Mouse (Mus musculus): ENCODE measurements around the gene Alg9. TPM values are rescaled to one million over a fixed set of nuclear protein-coding genes. Genes with fewer than 3 reads are reported as not detected.
A peak's percentile ranks its signal among the peaks of the same experiment; 100 is the strongest.

Alg9 gene
- polyA plus RNA-seq (2015; fragmentation: Nextera tagmentation; extraction: Ambion mirVana) = 36.9 and 43.8 TPM in 2 replicates

DNA sequence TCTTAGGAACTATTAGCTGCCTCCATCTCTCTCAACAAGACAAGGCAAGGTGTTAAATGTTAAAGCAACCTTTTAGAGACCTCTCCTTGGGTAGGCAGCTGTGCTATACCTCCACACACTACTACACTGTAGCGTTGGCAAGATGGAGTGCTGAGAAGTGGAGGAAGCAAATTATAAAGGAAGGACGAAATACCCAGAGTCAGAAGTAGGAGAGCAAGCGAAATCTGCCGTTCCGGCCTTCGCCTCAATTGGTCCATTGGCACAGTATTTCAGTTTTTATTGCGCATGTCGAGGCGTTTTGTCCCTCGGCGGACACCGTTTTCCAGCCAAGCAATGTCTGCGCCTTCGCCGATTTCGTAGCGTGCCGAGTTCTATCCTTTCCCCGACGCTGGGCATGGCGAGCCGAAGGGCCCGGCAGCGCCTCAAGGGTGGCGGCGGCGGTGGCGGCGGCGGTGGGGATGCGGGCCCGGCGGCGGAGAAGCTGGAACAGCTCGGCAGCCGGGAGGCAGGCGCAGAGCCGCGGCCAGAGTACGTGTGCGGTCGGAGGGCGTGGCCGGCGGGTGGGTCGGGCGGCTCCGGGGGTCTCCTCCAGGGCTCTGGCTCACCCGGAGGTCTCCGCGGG is at the start of gene Alg9, which contains the start of gene 1110032A03Rik:
Gene Alg9, plus strand, starts transcription at position 29 of the 622 bp plus-strand sequence.
Gene 1110032A03Rik, minus strand, starts transcription at position 530 of the 622 bp plus-strand sequence.
- under 1% methylated on average over 34 of the region's 51 CpGs for WGBS

GRCm38 (mm10) chr9:50725921-50726590 is 48.8 kb upstream of the Alg9 start:
- H3K9me3 ChIP-seq = no peaks in the 10 kb centered on the region
- peaks cover 54% of the 10 kb centered on the region for H3K4me1 ChIP-seq
- ATAC-seq (ENCODE audit: insufficient number of reproducible peaks, insufficient read depth, low FRiP score, low TSS enrichment, low read depth) = no peak
- H3K27me3 ChIP-seq = no peaks in the 10 kb centered on the region
- H3K9ac ChIP-seq = peak overlapping the region; percentile 46; the same call in 1 of the 2 replicates
- H3K27ac ChIP-seq = peak overlapping the region; percentile 83
- H3K36me3 ChIP-seq = no peaks in the 10 kb centered on the region
- WGBS = 11% methylated on average over 8 of the region's 8 CpGs
- H3K4me2 ChIP-seq = peak overlapping the region; percentile 82
- peak overlapping the region; percentile 68 for H3K4me3 ChIP-seq

More for the DNA sequence above, at the start of gene Alg9, which contains the start of gene 1110032A03Rik:
- peak; percentile 78 for ATAC-seq (ENCODE audit: insufficient number of reproducible peaks, insufficient read depth, low FRiP score, low TSS enrichment, low read depth)
- H3K27ac ChIP-seq = peak within 1 kb of the TSS; percentile 95
- H3K4me1 ChIP-seq = peaks cover 19% of the 10 kb centered on the region
- H3K4me3 ChIP-seq = peak within 1 kb of the TSS; percentile 93
- peak within 1 kb of the TSS; percentile 94 for H3K9ac ChIP-seq
- peaks cover 27% of the 10 kb centered on the region for H3K36me3 ChIP-seq
- no peaks in the 10 kb centered on the region for H3K9me3 ChIP-seq
- no peaks in the 10 kb centered on the region for H3K27me3 ChIP-seq
- peak within 1 kb of the TSS; percentile 76 for H3K4me2 ChIP-seq

DNA sequence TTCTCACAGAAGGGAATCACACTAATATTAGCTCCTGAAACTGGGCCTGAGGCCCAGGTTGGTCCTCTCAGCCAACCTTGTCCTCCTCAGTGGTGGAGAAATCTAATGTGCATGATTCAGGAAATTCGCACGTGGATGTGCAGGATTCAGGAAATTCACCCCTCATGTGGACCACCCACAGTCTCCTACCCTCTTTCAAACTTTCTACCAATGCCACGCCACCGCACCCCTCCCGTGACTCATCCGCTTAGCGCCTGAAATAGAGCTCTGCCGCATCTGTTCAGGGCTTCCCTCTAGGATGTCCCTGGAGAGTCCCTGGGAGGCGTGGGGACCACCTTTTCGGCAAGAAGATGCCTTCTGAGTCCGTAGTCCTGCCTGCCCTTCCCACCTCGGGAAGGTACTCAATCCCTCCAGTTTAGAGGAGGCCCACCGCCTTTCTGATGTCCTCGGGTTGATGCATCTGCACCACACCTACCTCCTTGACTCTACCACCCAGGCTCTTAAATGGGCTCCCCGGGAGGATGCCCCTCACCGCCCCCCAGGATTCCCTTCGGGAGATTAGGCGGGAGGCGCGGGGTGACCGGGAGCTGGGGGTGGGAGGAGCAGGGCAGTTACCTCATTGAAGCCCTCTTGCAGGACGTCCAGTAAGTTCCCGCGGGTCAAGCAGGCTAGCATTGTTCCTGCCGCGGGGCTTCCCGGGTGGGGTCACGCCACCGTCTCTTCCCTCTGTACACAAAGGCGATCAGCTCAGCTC is 47.5 kb upstream of the Alg9 start:
- Histone ChIP-seq H3K4me1 (peaks cover 48% of the 10 kb centered on the region), H3K27ac (peak overlapping the region; percentile 83), H3K36me3 (no peaks in the 10 kb centered on the region), H3K27me3 (no peaks in the 10 kb centered on the region), H3K9me3 (no peaks in the 10 kb centered on the region), H3K4me2 (peak overlapping the region; percentile 82), H3K9ac (peak overlapping the region; percentile 79), H3K4me3 (peak overlapping the region; percentile 68)
- peak; percentile 10; the same call in 1 of the 2 replicates for ATAC-seq (ENCODE audit: insufficient number of reproducible peaks, insufficient read depth, low FRiP score, low TSS enrichment, low read depth)
- 2% methylated on average over 30 of the region's 30 CpGs for WGBS

GRCm38 (mm10) chr9:50727925-50728651 is 46.7 kb upstream of the Alg9 start:
- peak; percentile 87 for ATAC-seq (ENCODE audit: insufficient number of reproducible peaks, insufficient read depth, low FRiP score, low TSS enrichment, low read depth)
- Histone ChIP-seq H3K4me1 (peaks cover 42% of the 10 kb centered on the region), H3K36me3 (no peaks in the 10 kb centered on the region), H3K4me2 (peak overlapping the region; percentile 82), H3K27me3 (no peaks in the 10 kb centered on the region), H3K9me3 (no peaks in the 10 kb centered on the region), H3K4me3 (peak overlapping the region; percentile 68), H3K9ac (peak overlapping the region; percentile 79), H3K27ac (peak overlapping the region; percentile 83)
- WGBS = under 1% methylated on average over 45 of the region's 45 CpGs

DNA sequence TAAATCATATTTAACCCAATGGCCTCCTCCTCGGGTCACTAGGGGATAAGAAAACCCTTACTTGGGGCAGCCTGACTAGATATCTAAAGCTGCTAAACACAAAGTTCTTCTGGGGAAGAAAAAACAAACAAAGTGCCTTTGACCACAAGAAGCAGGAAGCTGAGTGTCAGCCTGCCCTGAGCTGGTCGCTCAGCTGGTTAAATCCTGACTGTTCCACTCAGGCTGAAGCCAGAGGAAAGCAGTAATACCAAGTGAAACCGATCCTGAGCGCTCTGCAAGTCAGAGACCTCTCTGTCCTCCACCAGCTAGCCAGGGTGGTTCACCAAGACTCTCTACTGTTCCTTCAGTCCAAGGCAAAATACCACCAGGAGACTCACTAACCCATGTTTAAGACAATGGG is 45.2 kb upstream of the Alg9 start:
- Histone ChIP-seq H3K4me3 (no peak overlapping the region), H3K9ac (no peak overlapping the region), H3K27me3 (no peaks in the 10 kb centered on the region), H3K9me3 (no peaks in the 10 kb centered on the region), H3K36me3 (no peaks in the 10 kb centered on the region), H3K27ac (no peak overlapping the region), H3K4me2 (no peak overlapping the region), H3K4me1 (peaks cover 29% of the 10 kb centered on the region)
- no peak for ATAC-seq (ENCODE audit: insufficient number of reproducible peaks, insufficient read depth, low FRiP score, low TSS enrichment, low read depth)
- 34% methylated on average over 4 of the region's 4 CpGs for WGBS

- H3K27ac ChIP-seq = no peak overlapping the region
- no peak overlapping the region for H3K4me2 ChIP-seq
- H3K4me3 ChIP-seq = no peak overlapping the region
- no peak overlapping the region for H3K9ac ChIP-seq
- peaks cover 5% of the 10 kb centered on the region; the same call in 1 of the 2 replicates for H3K4me1 ChIP-seq
- no peaks in the 10 kb centered on the region for H3K27me3 ChIP-seq
- H3K9me3 ChIP-seq = no peaks in the 10 kb centered on the region
- no peaks in the 10 kb centered on the region for H3K36me3 ChIP-seq
- no peak for ATAC-seq (ENCODE audit: insufficient number of reproducible peaks, insufficient read depth, low FRiP score, low TSS enrichment, low read depth)
- 35% methylated on average over 4 of the region's 4 CpGs for WGBS
Measured at GRCm38 (mm10) chr9:50732560-50732959, 42.3 kb upstream of the Alg9 start.

DNA sequence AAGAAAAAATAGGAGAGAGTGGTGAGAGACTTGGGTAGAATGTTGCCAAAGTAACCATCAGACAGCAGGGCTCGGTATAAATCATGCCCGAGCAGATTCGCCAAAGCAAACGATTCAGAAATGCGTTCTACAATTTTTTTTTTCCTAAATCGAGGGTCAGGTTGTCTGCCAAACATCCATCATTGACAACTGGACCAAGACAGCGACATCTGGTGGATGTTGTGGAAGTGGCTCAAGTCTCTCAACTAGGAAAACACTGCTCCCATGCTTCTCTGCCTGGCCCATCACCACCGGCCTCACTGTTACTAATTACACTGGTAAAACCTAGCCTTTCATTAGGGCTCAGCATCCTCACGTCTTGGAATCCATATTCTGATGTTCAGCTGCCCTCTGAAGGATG is 39.8 kb upstream of the Alg9 start:
- H3K36me3 ChIP-seq = no peaks in the 10 kb centered on the region
- no peaks in the 10 kb centered on the region for H3K9me3 ChIP-seq
- WGBS = 2% methylated on average over 9 of the region's 9 CpGs
- peak overlapping the region; percentile 29; the same call in 1 of the 2 replicates for H3K4me2 ChIP-seq
- no peaks in the 10 kb centered on the region for H3K27me3 ChIP-seq
- no peak for ATAC-seq (ENCODE audit: insufficient number of reproducible peaks, insufficient read depth, low FRiP score, low TSS enrichment, low read depth)
- H3K9ac ChIP-seq = no peak overlapping the region
- H3K4me3 ChIP-seq = no peak overlapping the region
- H3K27ac ChIP-seq = no peak overlapping the region
- peaks cover 10% of the 10 kb centered on the region for H3K4me1 ChIP-seq

DNA sequence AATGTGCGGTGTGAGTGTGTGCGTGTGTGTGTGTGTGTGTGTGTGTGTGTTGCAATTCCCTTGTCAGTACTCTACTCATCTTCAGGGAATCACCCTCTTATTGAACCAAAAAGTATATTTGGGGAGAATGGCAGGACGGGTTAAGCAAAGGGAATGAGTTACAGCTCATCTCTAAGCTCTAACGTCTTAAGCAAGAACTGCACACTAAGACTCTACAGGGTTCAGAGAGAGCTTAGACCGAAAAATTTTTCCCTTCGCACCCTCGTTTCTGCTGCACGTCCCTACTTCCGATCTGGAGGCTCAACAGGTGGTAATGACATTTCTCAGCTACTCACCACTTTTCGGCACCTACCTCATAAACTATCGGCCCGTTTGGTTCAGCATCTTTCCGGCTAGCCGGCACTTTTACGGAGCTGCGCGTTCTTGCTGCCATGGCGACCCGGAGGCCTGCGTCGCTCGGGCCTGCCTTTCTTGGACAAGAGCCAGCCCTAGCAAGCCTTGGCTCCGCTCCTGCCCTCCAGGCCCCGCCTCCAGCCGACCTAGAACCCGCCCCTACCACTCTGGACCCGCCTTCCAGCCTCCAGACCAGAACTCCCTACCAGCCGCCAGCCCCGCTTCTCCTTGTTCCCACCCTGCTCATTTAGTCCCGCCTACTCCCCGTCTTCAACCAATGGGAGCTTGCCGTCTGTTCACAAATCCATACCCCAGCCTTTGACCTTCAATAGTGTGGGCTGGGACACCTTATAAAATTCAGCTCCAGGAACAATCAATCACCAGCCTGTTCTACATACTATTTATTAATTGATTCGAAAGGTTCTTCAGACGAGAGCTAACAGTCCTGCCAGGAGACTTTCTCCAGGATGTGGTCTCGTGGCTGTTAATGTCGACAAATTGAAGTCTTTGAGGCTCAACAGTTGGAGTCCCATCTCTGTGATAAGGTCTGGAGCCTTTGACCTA is 35.6 kb upstream of the Alg9 start, which contains the start of gene Dixdc1:
Gene Dixdc1, minus strand, starts transcription at position 604 of the 957 bp plus-strand sequence.
- WGBS = 14% methylated on average over 36 of the region's 36 CpGs
- Histone ChIP-seq H3K27me3 (no peaks in the 10 kb centered on the region), H3K4me2 (peak within 1 kb of the TSS; percentile 67), H3K9ac (peak within 1 kb of the TSS; percentile 62), H3K4me1 (peaks cover 10% of the 10 kb centered on the region), H3K27ac (0 out of 2 replicates have a peak within 1 kb of the TSS, but pooled peaks have one; percentile 4), H3K9me3 (no peaks in the 10 kb centered on the region), H3K36me3 (no peaks in the 10 kb centered on the region), H3K4me3 (peak within 1 kb of the TSS; percentile 43)
- ATAC-seq (ENCODE audit: insufficient number of reproducible peaks, insufficient read depth, low FRiP score, low TSS enrichment, low read depth) = peak; percentile 94

DNA sequence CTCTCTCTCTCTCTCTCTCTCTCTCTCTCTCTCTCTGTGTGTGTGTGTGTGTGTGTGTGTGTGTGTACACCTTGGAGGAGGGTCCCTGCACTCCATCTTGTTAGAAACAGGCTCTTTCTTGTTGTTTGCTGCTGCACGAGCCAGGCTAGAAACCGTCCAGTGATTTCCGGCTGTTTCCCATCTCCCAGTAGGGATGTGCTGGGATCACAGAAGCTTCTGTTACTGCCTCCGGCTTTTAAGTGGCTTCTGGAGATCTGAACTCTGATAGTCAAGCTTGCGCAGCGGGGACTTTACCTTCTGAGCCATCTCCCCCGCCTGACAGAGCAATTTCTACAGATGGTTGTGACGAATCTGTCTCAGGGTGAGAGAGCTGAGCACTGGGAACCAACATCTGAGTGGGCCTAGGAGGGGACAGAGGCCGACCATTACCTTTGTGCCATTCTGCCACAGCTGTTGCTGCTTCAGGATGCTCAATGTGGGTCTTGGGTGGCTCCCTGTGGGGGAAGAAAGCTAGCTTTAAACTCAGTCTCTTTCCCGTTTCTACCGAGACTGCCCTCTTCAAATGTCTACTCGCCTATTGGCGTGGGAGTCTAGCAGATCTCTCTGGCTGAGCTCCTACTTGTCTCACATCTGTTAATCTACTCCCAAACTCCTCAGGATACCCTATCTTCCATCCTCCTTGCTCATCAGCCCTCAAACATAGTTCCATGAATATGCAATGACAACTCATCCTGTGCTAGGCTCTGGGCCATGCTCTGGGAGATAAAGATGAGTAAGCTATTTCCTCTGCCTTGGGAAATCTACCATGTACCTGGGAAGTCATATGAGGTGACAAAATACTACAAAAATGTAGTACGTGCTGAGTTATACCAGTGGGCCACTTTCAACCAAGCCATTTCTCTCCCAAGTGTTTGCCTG is 33.7 kb upstream of the Alg9 start:
- Histone ChIP-seq H3K4me1 (peaks cover 14% of the 10 kb centered on the region), H3K27ac (no peak overlapping the region), H3K4me3 (no peak overlapping the region), H3K9ac (no peak overlapping the region), H3K9me3 (no peaks in the 10 kb centered on the region), H3K27me3 (peaks cover 4% of the 10 kb centered on the region; the same call in 1 of the 2 replicates), H3K36me3 (no peaks in the 10 kb centered on the region), H3K4me2 (no peak overlapping the region)
- ATAC-seq (ENCODE audit: insufficient number of reproducible peaks, insufficient read depth, low FRiP score, low TSS enrichment, low read depth) = no peak
- 75% methylated on average over 14 of the region's 14 CpGs for WGBS
